ENCODE assay signal across 11 mouse cellular contexts in the genomic region with DNA sequence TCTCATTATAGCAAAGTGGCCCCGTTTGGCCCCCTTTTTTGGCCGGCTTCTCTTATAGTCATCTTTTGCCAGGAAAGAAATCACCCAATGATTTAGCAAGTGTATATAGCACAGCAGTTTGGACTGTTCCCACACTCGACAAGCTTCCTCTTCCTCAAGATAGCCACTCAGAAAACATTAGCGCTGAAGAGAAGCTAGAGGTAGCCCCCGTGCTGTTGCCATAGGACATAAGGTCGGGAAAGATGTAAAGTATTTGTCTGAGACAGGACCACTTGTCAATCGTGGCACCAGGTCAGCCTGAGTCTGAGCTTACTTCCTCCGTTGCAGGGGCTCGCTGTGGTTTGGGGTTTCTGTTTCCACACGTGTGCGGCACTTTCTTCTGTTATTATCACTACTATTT. TPM values are rescaled to one million over a fixed set of nuclear protein-coding genes. Genes with fewer than 3 reads are reported as not detected.
DNase-seq lines count a peak whose midpoint lies in the region; ATAC-seq lines count a peak whose summit lies in the region.
"Had no signal": no experiment of that assay in that cellular context is flagged by ENCODE, and none has a peak within 500 bp of the region (broad histone marks: within the 10 kb centered on the region; RNA-seq: fewer than 3 reads in every experiment).

No protein-coding gene starts in this region.

- H3K9me3 ChIP-seq in kidney, embryonic 15.5 days (replicated peaks), result no peaks in the 10 kb centered on the region
- H3K9me3 ChIP-seq in hindbrain, embryonic 11.5 days (ENCODE audit: control insufficient read depth, low read length), result no peaks in the 10 kb centered on the region
- no peaks in the 10 kb centered on the region for H3K9me3 ChIP-seq in liver, embryonic 12.5 days (replicated peaks)
- H3K9me3 ChIP-seq in stomach, embryonic 14.5 days (ENCODE audit: control insufficient read depth, low read depth, low read length), result no peaks in the 10 kb centered on the region
- H3K9me3 ChIP-seq: forebrain, embryonic 10.5 days had no signal

- H3K4me1 ChIP-seq in kidney, embryonic 15.5 days, result peaks cover 33% of the 10 kb centered on the region
- H3K4me1 ChIP-seq in hindbrain, embryonic 11.5 days (replicated peaks; ENCODE audit: control insufficient read depth, insufficient read depth, low read length), result peaks cover 3% of the 10 kb centered on the region
- H3K4me1 ChIP-seq in liver, embryonic 12.5 days, result peaks cover 22% of the 10 kb centered on the region
- H3K4me1 ChIP-seq in stomach, embryonic 14.5 days (ENCODE audit: control insufficient read depth, insufficient read depth, low read length), result peaks cover 33% of the 10 kb centered on the region

- H3K36me3 ChIP-seq in kidney, embryonic 15.5 days, result no peaks in the 10 kb centered on the region
- H3K36me3 ChIP-seq in hindbrain, embryonic 11.5 days (ENCODE audit: control insufficient read depth, insufficient read depth, low read length), result no peaks in the 10 kb centered on the region
- H3K36me3 ChIP-seq in liver, embryonic 12.5 days, result no peaks in the 10 kb centered on the region
- H3K36me3 ChIP-seq in stomach, embryonic 14.5 days (ENCODE audit: control insufficient read depth, insufficient read depth, low read length), result no peaks in the 10 kb centered on the region
- H3K36me3 ChIP-seq: forebrain, embryonic 10.5 days had no signal

- intact Hi-C loops in gastrocnemius, postnatal 14 days (cut with DNase I; ENCODE audit: low total_unique reads), result no loop called here

- H3K27me3 ChIP-seq in kidney, embryonic 15.5 days, result peaks cover 82% of the 10 kb centered on the region
- H3K27me3 ChIP-seq in hindbrain, embryonic 11.5 days (ENCODE audit: control insufficient read depth, insufficient read depth, low read length), result peaks cover 33% of the 10 kb centered on the region
- H3K27me3 ChIP-seq in liver, embryonic 12.5 days (replicated peaks), result peaks cover 95% of the 10 kb centered on the region
- H3K27me3 ChIP-seq in stomach, embryonic 14.5 days (ENCODE audit: control insufficient read depth, insufficient read depth, low read length), result peaks cover 9% of the 10 kb centered on the region

- peak overlapping the region; percentile 97 for H3K4me2 ChIP-seq in kidney, embryonic 15.5 days
- peak overlapping the region; percentile 98 for H3K4me2 ChIP-seq in hindbrain, embryonic 11.5 days (replicated peaks; ENCODE audit: low read depth, low read length)
- peak overlapping the region; percentile 76; the same call in 1 of the 2 replicates for H3K4me2 ChIP-seq in liver, embryonic 12.5 days
- peak overlapping the region; percentile 97 for H3K4me2 ChIP-seq in stomach, embryonic 14.5 days (replicated peaks; ENCODE audit: low read depth, low read length)

- 31% methylated on average over 11 of the region's 11 CpGs for WGBS in kidney, embryonic 15.5 days
- 35% methylated on average over 11 of the region's 11 CpGs for WGBS in hindbrain, embryonic 11.5 days
- WGBS in liver, embryonic 12.5 days (ENCODE audit: insufficient replicate concordance), result 8% methylated on average over 11 of the region's 11 CpGs
- 31% methylated on average over 11 of the region's 11 CpGs for WGBS in stomach, embryonic 14.5 days

- H3K27ac ChIP-seq in kidney, embryonic 15.5 days, result no peak overlapping the region
- no peak overlapping the region for H3K27ac ChIP-seq in hindbrain, embryonic 11.5 days (ENCODE audit: low read depth, low read length)
- H3K27ac ChIP-seq in liver, embryonic 12.5 days, result no peak overlapping the region
- peak overlapping the region; percentile 84; the same call in 1 of the 2 replicates for H3K27ac ChIP-seq in stomach, embryonic 14.5 days (ENCODE audit: low read length)
- H3K27ac ChIP-seq: heart, adult 2 months had no signal

- no peak for ATAC-seq in kidney, embryonic 15.5 days (replicated peaks; ENCODE audit: low FRiP score)
- ATAC-seq in hindbrain, embryonic 11.5 days (ENCODE audit: low FRiP score), result no peak
- no peak for ATAC-seq in liver, embryonic 12.5 days
- no peak for ATAC-seq in stomach, embryonic 14.5 days (ENCODE audit: insufficient number of reproducible peaks, insufficient read depth, low FRiP score, low read depth)

- peak overlapping the region; percentile 56 for H3K4me3 ChIP-seq in kidney, embryonic 15.5 days (replicated peaks)
- no peak overlapping the region for H3K4me3 ChIP-seq in hindbrain, embryonic 11.5 days (ENCODE audit: low read depth, low read length)
- H3K4me3 ChIP-seq in liver, embryonic 12.5 days, result no peak overlapping the region
- H3K4me3 ChIP-seq in stomach, embryonic 14.5 days (ENCODE audit: low read depth, low read length), result peak overlapping the region; percentile 57
- H3K4me3 ChIP-seq: heart, adult 2 months had no signal

- DNase-seq in kidney, adult 11 months, result no peak
- no peak for DNase-seq in hindbrain, embryonic 11.5 days (ENCODE audit: low spot score)
- no peak for DNase-seq in gastrocnemius, postnatal 14 days
- no peak for DNase-seq in thymus, postnatal 0 days (ENCODE audit: low spot score)
- DNase-seq: cerebellum, adult 9-11 months; heart, adult 2 months; lung, postnatal 14 days had no signal

- no peak overlapping the region for H3K9ac ChIP-seq in kidney, embryonic 15.5 days
- H3K9ac ChIP-seq in hindbrain, embryonic 11.5 days (ENCODE audit: low read depth, low read length), result no peak overlapping the region
- no peak overlapping the region for H3K9ac ChIP-seq in liver, embryonic 12.5 days
- H3K9ac ChIP-seq in stomach, embryonic 14.5 days (replicated peaks; ENCODE audit: low read depth, low read length), result 0 out of 2 replicates have a peak overlapping the region, but pooled peaks have one; percentile 48

RNA-seq across cellular contexts. Expression of a gene that starts 1.1 kb away (rescaled TPM):
- polyA plus RNA-seq in kidney, embryonic 15.5 days (2015; fragmentation: Nextera tagmentation; extraction: Ambion mirVana), result 6.9 and 8.4 TPM in 2 replicates
- polyA plus RNA-seq in hindbrain, embryonic 11.5 days (2014; fragmentation: Nextera tagmentation; extraction: Ambion mirVana), result 14.6 and 22.1 TPM in 2 replicates
- polyA plus RNA-seq in liver, embryonic 12.5 days (2016; fragmentation: Nextera tagmentation; extraction: Ambion mirVana), result 2.1 and 2.2 TPM in 2 replicates
- 19.8 and 21.7 TPM in 2 replicates for polyA plus RNA-seq in stomach, embryonic 14.5 days (2014; fragmentation: Nextera tagmentation; extraction: Ambion mirVana)
- 10 to 100 TPM; 14.5 to 15.5 TPM for total RNA-seq in gastrocnemius, postnatal 14 days (2021)
- polyA plus RNA-seq in thymus, postnatal 0 days (2015; fragmentation: Nextera tagmentation; extraction: Ambion mirVana), result 0.28 and 0.44 TPM in 2 replicates

RNA-seq across cellular contexts. Expression of a gene that starts 34.2 kb away (rescaled TPM):
- 42.1 and 42.2 TPM in 2 replicates for polyA plus RNA-seq in kidney, embryonic 15.5 days (2015; fragmentation: Nextera tagmentation; extraction: Ambion mirVana)
- polyA plus RNA-seq in hindbrain, embryonic 11.5 days (2014; fragmentation: Nextera tagmentation; extraction: Ambion mirVana), result 37.8 and 48.7 TPM in 2 replicates
- 60.8 and 63.8 TPM in 2 replicates for polyA plus RNA-seq in liver, embryonic 12.5 days (2016; fragmentation: Nextera tagmentation; extraction: Ambion mirVana)
- polyA plus RNA-seq in stomach, embryonic 14.5 days (2014; fragmentation: Nextera tagmentation; extraction: Ambion mirVana), result 43.2 and 45.4 TPM in 2 replicates
- 10 to 100 TPM; 22.1 to 24.6 TPM for total RNA-seq in gastrocnemius, postnatal 14 days (2021)
- polyA plus RNA-seq in thymus, postnatal 0 days (2015; fragmentation: Nextera tagmentation; extraction: Ambion mirVana), result 32.4 and 34.2 TPM in 2 replicates

Comparison
In these comparisons a context has a peak if more than half of its experiments do, and no peak if none do; other contexts are left out.
1. H3K4me3 ChIP-seq: peak in kidney, embryonic 15.5 days (single experiment) and stomach, embryonic 14.5 days (single experiment); none in hindbrain, embryonic 11.5 days (single experiment) and liver, embryonic 12.5 days (single experiment).
2. Peak in every context shown above with its lines, with median percentiles within 50 percentile points of each other: H3K4me2 ChIP-seq.